Mouse (Mus musculus) kidney, embryonic 16.5 days (tissue): ENCODE data around the gene Sfmbt1. TPM values are rescaled to one million over a fixed set of nuclear protein-coding genes. Genes with fewer than 3 reads are reported as not detected.

Experiments
- ATAC-seq: fragments of 200-750 bp; cut with Nextera tagmentation; 2 replicates; pipeline ENCODE4 v1.8.0; 2017; ENCODE audit warnings: moderate TSS enrichment; ENCODE audit not compliant: low FRiP score, low TSS enrichment
- H3K27ac ChIP-seq: fragments of 300-500 bp; sonication (generic); 2 replicates; pipeline ENCODE4 v1.5.1; 2014; ENCODE audit warnings: low read length
- H3K27me3 ChIP-seq: fragments of 300-500 bp; sonication (generic); 2 replicates; pipeline ENCODE4 v1.6.1; 2014; ENCODE audit warnings: low read length, control low read depth, mixed read lengths; ENCODE audit not compliant: insufficient read depth
- H3K36me3 ChIP-seq: fragments of 300-500 bp; sonication (generic); 2 replicates; pipeline ENCODE4 v1.6.1; 2014; ENCODE audit warnings: low read length, control low read depth, mixed read lengths; ENCODE audit not compliant: insufficient read depth
- H3K4me1 ChIP-seq: fragments of 300-500 bp; sonication (generic); 2 replicates; pipeline ENCODE4 v1.6.1; 2014; ENCODE audit warnings: low read length, control low read depth, mixed read lengths; ENCODE audit not compliant: insufficient read depth
- H3K4me2 ChIP-seq: fragments of 300-500 bp; sonication (generic); replicated peaks from 2 replicates; pipeline ENCODE4 v1.6.1; 2014; ENCODE audit warnings: low read depth, low read length
- H3K4me3 ChIP-seq: fragments of 300-500 bp; sonication (generic); 2 replicates; pipeline ENCODE4 v1.5.1; 2014; ENCODE audit warnings: mild to moderate bottlenecking, low read length
- H3K9ac ChIP-seq: fragments of 300-500 bp; sonication (generic); replicated peaks from 2 replicates; pipeline ENCODE4 v1.6.1; 2014; ENCODE audit warnings: low read length
- H3K9me3 ChIP-seq: fragments of 300-500 bp; sonication (generic); 2 replicates; pipeline ENCODE4 v1.6.1; 2016; ENCODE audit warnings: low read length, control low read depth
- WGBS: fragments of 180-500 bp; shearing (Covaris S2); extraction: QIAGEN DNeasy Blood & Tissue Kit; methylation state at CpG from one replicate; pipeline ENCODE4 v1.1.7; 2014; 5-methylcytosine and 5-hydroxymethylcytosine counted together
- polyA plus RNA-seq: library from polyadenylated mRNA; unstranded; fragments of >200 nt; fragmentation: Nextera tagmentation; extraction: Ambion mirVana; gene quantifications from 2 replicates; pipeline ENCODE4 v1.2.1, GENCODE M21; 2015

The Sfmbt1 gene
- polyA plus RNA-seq = 13.6 and 14.5 TPM in 2 replicates

- ATAC-seq = peak; percentile 57
- H3K9ac ChIP-seq = peak within 1 kb of the TSS; percentile 94
- H3K4me1 ChIP-seq = peaks cover 9% of the 10 kb centered on the region
- 1% methylated on average over 72 of the region's 87 CpGs for WGBS
- peak within 1 kb of the TSS; percentile 96 for H3K4me2 ChIP-seq
- no peaks in the 10 kb centered on the region for H3K36me3 ChIP-seq
- H3K9me3 ChIP-seq = no peaks in the 10 kb centered on the region
- peak within 1 kb of the TSS; percentile 92 for H3K4me3 ChIP-seq
- H3K27ac ChIP-seq = peak within 1 kb of the TSS; percentile 86
- H3K27me3 ChIP-seq = peaks cover 10% of the 10 kb centered on the region
Observed at GRCm38 (mm10) chr14:30714799-30715617, at the start of gene Sfmbt1. Sfmbt1 (plus strand) TSS chr14:30714849.

GRCm38 (mm10) chr14:30666061-30666460, 48.6 kb upstream of the Sfmbt1 start:
- Histone ChIP-seq H3K4me2 (no peak overlapping the region), H3K36me3 (peaks cover 51% of the 10 kb centered on the region), H3K27me3 (no peaks in the 10 kb centered on the region), H3K4me3 (no peak overlapping the region), H3K27ac (no peak overlapping the region), H3K9me3 (no peaks in the 10 kb centered on the region), H3K4me1 (no peaks in the 10 kb centered on the region), H3K9ac (no peak overlapping the region)
- WGBS = 85% methylated on average over 3 of the region's 3 CpGs
- ATAC-seq = no peak

- Histone ChIP-seq H3K27me3 (no peaks in the 10 kb centered on the region), H3K27ac (no peak overlapping the region), H3K4me2 (no peak overlapping the region), H3K36me3 (peaks cover 46% of the 10 kb centered on the region), H3K4me3 (no peak overlapping the region), H3K9ac (no peak overlapping the region), H3K9me3 (no peaks in the 10 kb centered on the region), H3K4me1 (no peaks in the 10 kb centered on the region)
- WGBS = 80% methylated on average over 4 of the region's 4 CpGs
- ATAC-seq = no peak
Observed at GRCm38 (mm10) chr14:30666604-30667003, 48.0 kb upstream of the Sfmbt1 start.

- Histone ChIP-seq H3K4me2 (no peak overlapping the region), H3K4me1 (no peaks in the 10 kb centered on the region), H3K9ac (no peak overlapping the region), H3K27me3 (no peaks in the 10 kb centered on the region), H3K36me3 (peaks cover 43% of the 10 kb centered on the region), H3K27ac (no peak overlapping the region), H3K4me3 (no peak overlapping the region), H3K9me3 (no peaks in the 10 kb centered on the region)
- WGBS = 93% methylated on average over 6 of the region's 6 CpGs
- no peak for ATAC-seq
Observed at GRCm38 (mm10) chr14:30670161-30670560, 44.5 kb upstream of the Sfmbt1 start.

DNA sequence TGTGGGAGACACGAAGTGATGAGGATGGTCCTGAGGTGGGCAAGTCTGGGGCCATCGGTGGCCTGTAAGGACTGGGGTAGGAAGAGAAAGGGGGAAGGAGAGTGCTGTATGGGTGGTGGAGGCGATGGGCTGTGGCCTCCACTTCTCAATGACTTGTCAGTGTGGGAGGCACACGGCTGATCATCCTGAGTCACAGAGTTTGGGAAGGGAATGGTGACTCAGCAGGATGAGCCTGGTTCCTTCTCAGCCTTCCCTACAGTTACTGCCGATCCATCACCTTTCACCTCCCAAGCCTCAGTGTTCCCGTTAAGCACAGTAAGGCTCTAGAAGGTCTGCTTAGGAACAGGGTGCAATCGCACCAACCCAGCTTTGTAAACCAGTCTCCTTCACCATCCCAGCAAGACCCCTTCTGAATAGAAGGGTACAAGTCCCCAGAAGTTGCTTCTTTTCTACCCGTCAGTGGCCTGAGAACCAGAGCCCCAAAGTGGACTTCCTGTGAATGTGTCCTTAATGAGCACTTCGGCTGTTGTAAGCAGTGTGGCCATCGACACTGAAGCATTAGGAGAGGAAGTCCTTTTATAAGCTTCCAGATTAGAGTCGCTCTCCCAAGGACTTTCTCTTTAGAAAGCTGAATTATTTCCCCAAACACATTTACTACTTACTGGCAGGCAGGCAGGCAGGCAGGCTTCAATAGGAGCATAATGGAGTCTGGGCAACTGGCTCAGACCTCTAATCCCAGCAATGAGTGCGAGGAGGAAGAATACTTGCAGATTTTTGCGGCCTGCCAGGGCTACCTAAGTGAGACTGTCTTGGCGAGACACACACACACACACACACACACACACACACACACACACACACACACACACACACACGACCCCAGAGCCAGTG, 43.3 kb upstream of the Sfmbt1 start:
- Histone ChIP-seq H3K4me3 (no peak overlapping the region), H3K27ac (no peak overlapping the region), H3K4me1 (no peaks in the 10 kb centered on the region), H3K36me3 (peaks cover 45% of the 10 kb centered on the region), H3K27me3 (no peaks in the 10 kb centered on the region), H3K9me3 (no peaks in the 10 kb centered on the region), H3K9ac (no peak overlapping the region), H3K4me2 (no peak overlapping the region)
- 70% methylated on average over 15 of the region's 15 CpGs for WGBS
- no peak for ATAC-seq

GRCm38 (mm10) chr14:30671986-30672312, 42.7 kb upstream of the Sfmbt1 start:
- ATAC-seq = peak; percentile 78
- Histone ChIP-seq H3K4me3 (no peak overlapping the region), H3K27ac (no peak overlapping the region), H3K9ac (no peak overlapping the region), H3K4me2 (no peak overlapping the region), H3K36me3 (peaks cover 39% of the 10 kb centered on the region), H3K27me3 (no peaks in the 10 kb centered on the region), H3K4me1 (no peaks in the 10 kb centered on the region), H3K9me3 (no peaks in the 10 kb centered on the region)
- 8% methylated on average over 3 of the region's 3 CpGs for WGBS

DNA sequence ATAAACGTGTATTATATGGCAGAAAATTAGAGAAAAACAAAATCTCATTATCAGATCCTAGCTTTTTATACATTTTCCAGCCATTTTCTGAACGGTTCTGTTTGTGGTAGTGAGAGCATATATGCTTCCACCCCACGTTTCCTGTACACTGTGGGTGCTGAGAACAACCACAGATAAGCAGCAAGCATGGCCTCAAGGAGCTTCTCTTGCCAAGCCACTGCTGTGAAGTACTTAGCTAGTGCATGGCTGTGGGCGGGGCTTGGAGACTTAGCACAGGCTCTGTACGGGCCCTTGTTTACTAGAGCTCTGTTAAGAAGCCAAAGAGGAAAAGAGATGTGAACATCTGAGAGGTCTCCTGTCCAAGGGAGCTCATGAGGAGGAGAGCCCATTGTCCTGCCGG, 39.7 kb upstream of the Sfmbt1 start:
- ATAC-seq = no peak
- 78% methylated on average over 6 of the region's 6 CpGs for WGBS
- no peaks in the 10 kb centered on the region for H3K9me3 ChIP-seq
- H3K27ac ChIP-seq = no peak overlapping the region
- no peak overlapping the region for H3K4me3 ChIP-seq
- H3K27me3 ChIP-seq = no peaks in the 10 kb centered on the region
- no peak overlapping the region for H3K4me2 ChIP-seq
- H3K36me3 ChIP-seq = peaks cover 35% of the 10 kb centered on the region
- no peaks in the 10 kb centered on the region for H3K4me1 ChIP-seq
- no peak overlapping the region for H3K9ac ChIP-seq

DNA sequence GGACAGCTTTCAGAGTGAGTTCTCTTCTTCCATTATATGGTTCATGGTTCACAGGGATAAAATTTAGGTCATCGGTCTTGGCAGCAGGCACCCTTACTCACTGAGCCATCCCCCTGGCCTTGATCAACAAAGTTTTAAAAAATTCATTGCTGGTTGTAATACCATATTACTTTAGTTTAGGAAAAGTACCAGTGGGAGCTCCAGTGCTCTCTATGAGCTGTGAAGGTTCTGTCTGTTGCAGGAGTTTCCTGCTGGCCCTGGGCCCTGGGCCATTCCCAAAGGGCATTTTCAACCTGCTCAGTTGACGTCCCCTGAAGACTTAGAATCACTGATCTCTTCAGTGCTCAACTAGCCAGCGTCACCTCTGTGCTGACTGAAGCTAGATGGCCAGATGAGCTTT, 32.5 kb upstream of the Sfmbt1 start:
- ATAC-seq = no peak
- 86% methylated on average over 3 of the region's 3 CpGs for WGBS
- H3K4me3 ChIP-seq = no peak overlapping the region
- no peaks in the 10 kb centered on the region for H3K4me1 ChIP-seq
- peaks cover 53% of the 10 kb centered on the region for H3K36me3 ChIP-seq
- no peaks in the 10 kb centered on the region for H3K27me3 ChIP-seq
- no peak overlapping the region for H3K27ac ChIP-seq
- no peaks in the 10 kb centered on the region for H3K9me3 ChIP-seq
- no peak overlapping the region for H3K9ac ChIP-seq
- H3K4me2 ChIP-seq = no peak overlapping the region

DNA sequence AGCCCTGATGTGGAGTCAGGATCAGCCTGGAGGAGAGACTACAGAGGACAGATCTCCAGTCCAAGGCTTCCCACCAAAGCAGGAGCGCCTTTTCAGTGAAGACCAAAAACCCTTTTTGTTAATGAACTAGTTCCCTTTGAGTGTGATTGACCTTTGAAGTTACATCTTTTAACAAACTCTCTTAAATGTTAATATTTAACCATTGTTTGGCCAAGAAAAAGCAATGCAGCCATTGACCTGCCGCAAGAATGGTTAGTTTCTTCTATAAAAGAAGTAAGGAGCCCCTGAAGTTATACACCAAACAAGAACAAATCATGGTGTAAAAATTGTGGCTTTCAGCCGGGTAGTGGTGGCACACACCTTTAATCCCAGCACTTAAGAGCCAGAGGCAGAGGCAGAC, 24.0 kb upstream of the Sfmbt1 start:
- H3K9ac ChIP-seq = no peak overlapping the region
- H3K9me3 ChIP-seq = no peaks in the 10 kb centered on the region
- WGBS = 84% methylated on average over 3 of the region's 3 CpGs
- H3K27me3 ChIP-seq = no peaks in the 10 kb centered on the region
- H3K4me2 ChIP-seq = no peak overlapping the region
- H3K4me3 ChIP-seq = no peak overlapping the region
- peaks cover 12% of the 10 kb centered on the region for H3K36me3 ChIP-seq
- no peak for ATAC-seq
- H3K4me1 ChIP-seq = no peaks in the 10 kb centered on the region
- H3K27ac ChIP-seq = no peak overlapping the region

DNA sequence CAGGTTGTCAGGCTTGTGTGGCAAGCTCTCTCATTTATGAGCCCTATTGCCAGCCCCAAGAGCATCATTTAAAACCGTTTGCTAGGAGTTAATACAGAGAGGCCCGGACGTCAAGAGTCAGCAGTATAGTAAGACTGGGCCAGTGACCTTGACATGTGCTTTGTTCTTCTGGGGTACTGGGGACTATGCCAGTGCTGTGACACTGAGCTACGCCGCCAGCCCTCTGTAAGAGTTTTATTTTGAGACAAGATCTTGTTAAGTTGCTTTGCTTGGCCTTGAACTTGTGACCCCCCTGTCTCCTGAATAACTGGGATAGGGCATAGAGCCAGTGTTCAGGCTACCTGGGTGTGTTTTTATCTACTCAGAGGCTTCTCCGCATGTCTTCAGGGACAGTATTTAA, 22.2 kb upstream of the Sfmbt1 start:
- Histone ChIP-seq H3K4me2 (no peak overlapping the region), H3K27me3 (no peaks in the 10 kb centered on the region), H3K4me3 (no peak overlapping the region), H3K9me3 (no peaks in the 10 kb centered on the region), H3K36me3 (peaks cover 9% of the 10 kb centered on the region), H3K4me1 (no peaks in the 10 kb centered on the region), H3K27ac (no peak overlapping the region), H3K9ac (no peak overlapping the region)
- ATAC-seq = no peak
- 84% methylated on average over 6 of the region's 6 CpGs for WGBS
